Mouse (Mus musculus) kidney, embryonic 14.5 days (tissue): ENCODE measurements around the gene Usp7. TPM values are rescaled to one million over a fixed set of nuclear protein-coding genes. Genes with fewer than 3 reads are reported as not detected.
"Not testable (repeated sequence)": the region's sequence is repeated elsewhere in the genome, so short reads cannot be mapped to it uniquely, and the experiment has no call there.

Experiments used
- ATAC-seq: fragments of 200-750 bp; cut with Nextera tagmentation; 2 replicates; pipeline ENCODE4 v1.8.0; 2017; ENCODE audit warnings: moderate number of reproducible peaks, mild to moderate bottlenecking, moderate TSS enrichment, moderate library complexity; ENCODE audit not compliant: low FRiP score, low TSS enrichment
- H3K27ac ChIP-seq: fragments of 300-500 bp; sonication (generic); 2 replicates; pipeline ENCODE4 v1.5.1; 2014; ENCODE audit warnings: low read depth, mild to moderate bottlenecking, low read length, moderate library complexity, mixed read lengths
- H3K27me3 ChIP-seq: fragments of 300-500 bp; sonication (generic); 2 replicates; pipeline ENCODE4 v1.6.1; 2014; ENCODE audit warnings: mild to moderate bottlenecking, low read length; ENCODE audit not compliant: control insufficient read depth, insufficient read depth
- H3K36me3 ChIP-seq: fragments of 300-500 bp; sonication (generic); 2 replicates; pipeline ENCODE4 v1.6.1; 2014; ENCODE audit warnings: low read length, mixed read lengths; ENCODE audit not compliant: control insufficient read depth, insufficient read depth
- H3K4me1 ChIP-seq: fragments of 300-500 bp; sonication (generic); 2 replicates; pipeline ENCODE4 v1.6.1; 2014; ENCODE audit warnings: low read length, mixed read lengths; ENCODE audit not compliant: control insufficient read depth, insufficient read depth
- H3K4me2 ChIP-seq: fragments of 300-500 bp; sonication (generic); replicated peaks from 2 replicates; pipeline ENCODE4 v1.6.1; 2014; ENCODE audit warnings: low read depth, mild to moderate bottlenecking, low read length
- H3K4me3 ChIP-seq: fragments of 300-500 bp; sonication (generic); 2 replicates; pipeline ENCODE4 v1.5.1; 2014; ENCODE audit warnings: mild to moderate bottlenecking, low read length
- H3K9ac ChIP-seq: fragments of 300-500 bp; sonication (generic); 2 replicates; pipeline ENCODE4 v1.6.1; 2014; ENCODE audit warnings: low read depth, mild to moderate bottlenecking, low read length, moderate library complexity
- H3K9me3 ChIP-seq: fragments of 300-500 bp; sonication (generic); 2 replicates; pipeline ENCODE4 v1.6.1; 2016; ENCODE audit warnings: low read length; ENCODE audit not compliant: control insufficient read depth
- WGBS: fragments of 180-500 bp; shearing (Covaris S2); extraction: QIAGEN DNeasy Blood & Tissue Kit; methylation state at CpG from one replicate; pipeline ENCODE4 v1.1.7; 2014; 5-methylcytosine and 5-hydroxymethylcytosine counted together
- polyA plus RNA-seq: library from polyadenylated mRNA; unstranded; fragments of >200 nt; fragmentation: Nextera tagmentation; extraction: Ambion mirVana; gene quantifications from 2 replicates; pipeline ENCODE4 v1.2.1, GENCODE M21; 2014

Usp7 gene
- polyA plus RNA-seq, 1 experiment from 2014 or later: 61.4 TPM

DNA sequence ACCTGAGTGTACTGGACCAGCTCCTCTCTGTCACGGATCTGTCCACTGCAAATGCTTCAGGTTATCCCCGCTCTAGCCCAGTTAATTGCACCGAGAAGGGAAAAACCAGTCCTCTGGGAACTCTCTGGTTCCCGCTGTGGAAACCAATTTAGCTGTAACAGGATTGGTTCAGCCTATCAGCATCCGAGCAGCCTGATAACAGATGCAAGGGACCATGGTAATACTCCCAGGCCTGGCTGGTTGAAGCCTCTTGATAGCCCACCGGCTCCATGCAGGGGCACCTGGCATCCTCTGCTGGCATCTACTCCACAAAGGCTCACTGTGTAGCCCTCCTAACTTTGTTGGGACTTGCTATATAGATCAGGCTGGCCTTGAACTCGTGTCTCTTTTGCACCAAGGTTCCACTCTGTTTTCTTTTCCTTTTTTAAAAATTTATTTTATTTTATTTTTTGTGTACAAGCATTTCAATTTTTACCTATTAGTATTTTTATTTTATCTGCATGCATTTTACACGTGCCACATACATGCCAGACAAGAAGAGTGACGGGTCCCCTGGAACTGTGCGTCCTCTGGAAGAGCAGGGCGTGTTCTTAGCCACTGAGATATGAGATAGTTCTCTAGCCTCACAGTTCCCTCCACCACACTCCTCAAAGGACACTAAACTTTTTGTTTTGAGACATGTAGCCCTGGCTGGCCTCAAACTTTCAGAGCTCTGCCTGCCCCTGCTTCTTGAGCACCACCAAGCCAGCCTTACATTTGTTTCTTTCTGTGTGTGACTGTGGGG is 27.8 kb downstream of the Usp7 start:
- no peaks in the 10 kb centered on the region for H3K36me3 ChIP-seq
- 72% methylated on average over 11 of the region's 11 CpGs for WGBS
- no peaks in the 10 kb centered on the region for H3K27me3 ChIP-seq
- H3K9ac ChIP-seq: no peak overlapping the region
- ATAC-seq: no peak
- no peaks in the 10 kb centered on the region for H3K4me1 ChIP-seq
- H3K9me3 ChIP-seq: no peaks in the 10 kb centered on the region
- no peak overlapping the region for H3K4me3 ChIP-seq
- H3K4me2 ChIP-seq: no peak overlapping the region
- H3K27ac ChIP-seq: no peak overlapping the region

DNA sequence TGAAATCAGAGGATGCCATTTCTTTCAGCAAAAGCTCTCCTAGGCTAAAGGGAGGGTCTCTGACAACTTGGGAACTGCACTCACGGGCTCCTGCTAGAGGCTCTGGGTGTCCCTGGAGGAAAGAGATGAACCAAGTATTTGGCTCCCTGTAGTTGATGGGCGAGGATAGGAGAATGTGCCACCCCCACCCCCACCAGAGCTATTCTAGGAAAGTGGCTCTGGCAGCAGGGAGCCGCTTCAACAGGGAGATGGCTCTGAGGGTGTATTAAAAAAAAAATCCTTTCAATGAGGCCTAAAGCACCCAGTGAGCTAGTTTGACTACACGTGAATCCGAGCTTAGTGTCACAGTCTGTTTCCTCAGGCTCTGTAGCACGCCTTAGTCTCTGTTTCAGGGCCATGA is 29.1 kb downstream of the Usp7 start:
- Histone ChIP-seq H3K4me3 (no peak overlapping the region), H3K27me3 (no peaks in the 10 kb centered on the region), H3K4me2 (no peak overlapping the region), H3K4me1 (no peaks in the 10 kb centered on the region), H3K9me3 (no peaks in the 10 kb centered on the region), H3K27ac (no peak overlapping the region), H3K36me3 (no peaks in the 10 kb centered on the region), H3K9ac (no peak overlapping the region)
- 78% methylated on average over 6 of the region's 6 CpGs for WGBS
- no peak for ATAC-seq

GRCm38 (mm10) chr16:8761894-8762293 is 30.2 kb downstream of the Usp7 start:
- Histone ChIP-seq H3K27me3 (no peaks in the 10 kb centered on the region), H3K27ac (no peak overlapping the region), H3K9me3 (no peaks in the 10 kb centered on the region), H3K36me3 (no peaks in the 10 kb centered on the region), H3K9ac (no peak overlapping the region), H3K4me3 (no peak overlapping the region), H3K4me1 (no peaks in the 10 kb centered on the region), H3K4me2 (no peak overlapping the region)
- WGBS: 90% methylated on average over 2 of the region's 2 CpGs
- ATAC-seq: no peak

DNA sequence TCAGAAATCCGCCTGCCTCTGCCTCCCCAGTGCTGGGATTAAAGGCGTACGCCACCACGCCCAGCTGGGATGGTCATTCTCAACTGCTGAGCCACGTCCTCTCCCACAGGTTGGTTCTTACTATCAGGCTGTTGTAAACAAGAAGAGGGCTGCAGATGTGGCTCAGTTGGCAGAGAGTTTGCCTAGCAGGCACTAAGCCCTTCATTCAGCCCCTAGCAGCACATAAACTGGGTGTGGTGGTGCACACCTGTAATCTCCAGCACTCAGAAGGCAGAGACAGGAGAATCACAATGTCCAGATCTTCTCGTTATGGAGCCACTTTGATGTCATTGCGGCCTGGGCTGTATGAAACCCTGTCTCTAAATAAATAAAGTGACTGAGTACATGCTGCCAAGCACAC is 31.1 kb downstream of the Usp7 start:
- no peaks in the 10 kb centered on the region for H3K9me3 ChIP-seq
- no peaks in the 10 kb centered on the region for H3K4me1 ChIP-seq
- 95% methylated on average over 6 of the region's 7 CpGs for WGBS
- H3K27ac ChIP-seq: no peak overlapping the region
- H3K4me3 ChIP-seq: no peak overlapping the region
- no peak for ATAC-seq
- H3K36me3 ChIP-seq: no peaks in the 10 kb centered on the region
- no peaks in the 10 kb centered on the region for H3K27me3 ChIP-seq
- no peak overlapping the region for H3K9ac ChIP-seq
- H3K4me2 ChIP-seq: no peak overlapping the region

GRCm38 (mm10) chr16:8758979-8759378 is 33.1 kb downstream of the Usp7 start:
- H3K9ac ChIP-seq: no peak overlapping the region
- no peaks in the 10 kb centered on the region for H3K9me3 ChIP-seq
- H3K4me3 ChIP-seq: no peak overlapping the region
- no peaks in the 10 kb centered on the region for H3K4me1 ChIP-seq
- H3K4me2 ChIP-seq: no peak overlapping the region
- no peaks in the 10 kb centered on the region for H3K27me3 ChIP-seq
- 86% methylated on average over 3 of the region's 3 CpGs for WGBS
- ATAC-seq: no peak
- no peak overlapping the region for H3K27ac ChIP-seq
- H3K36me3 ChIP-seq: no peaks in the 10 kb centered on the region

DNA sequence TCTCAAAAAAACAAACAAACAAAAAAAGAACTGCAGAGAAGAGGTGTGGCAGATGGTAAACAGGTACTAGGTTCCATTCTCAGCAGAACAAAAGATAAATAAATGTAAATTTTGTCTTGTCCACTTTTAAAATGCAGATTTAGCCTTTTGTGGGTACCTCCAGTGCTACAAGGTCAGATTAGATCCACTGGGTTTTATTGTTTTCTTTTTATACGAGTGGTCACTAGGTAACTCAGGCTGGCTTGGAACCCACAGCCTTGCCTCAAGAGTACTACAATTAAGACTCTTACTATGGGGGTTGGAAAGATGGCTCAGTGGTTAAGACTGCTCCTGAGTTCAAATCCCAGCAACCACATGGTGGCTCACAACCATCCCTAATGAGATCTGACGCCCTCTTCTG is 33.9 kb downstream of the Usp7 start:
- H3K9ac ChIP-seq: no peak overlapping the region
- H3K27ac ChIP-seq: no peak overlapping the region
- no peak for ATAC-seq
- no peak overlapping the region for H3K4me3 ChIP-seq
- H3K4me1 ChIP-seq: no peaks in the 10 kb centered on the region
- H3K4me2 ChIP-seq: no peak overlapping the region
- no peaks in the 10 kb centered on the region for H3K9me3 ChIP-seq
- no peaks in the 10 kb centered on the region for H3K27me3 ChIP-seq
- H3K36me3 ChIP-seq: no peaks in the 10 kb centered on the region
- WGBS: 72% methylated on average over 2 of the region's 2 CpGs

DNA sequence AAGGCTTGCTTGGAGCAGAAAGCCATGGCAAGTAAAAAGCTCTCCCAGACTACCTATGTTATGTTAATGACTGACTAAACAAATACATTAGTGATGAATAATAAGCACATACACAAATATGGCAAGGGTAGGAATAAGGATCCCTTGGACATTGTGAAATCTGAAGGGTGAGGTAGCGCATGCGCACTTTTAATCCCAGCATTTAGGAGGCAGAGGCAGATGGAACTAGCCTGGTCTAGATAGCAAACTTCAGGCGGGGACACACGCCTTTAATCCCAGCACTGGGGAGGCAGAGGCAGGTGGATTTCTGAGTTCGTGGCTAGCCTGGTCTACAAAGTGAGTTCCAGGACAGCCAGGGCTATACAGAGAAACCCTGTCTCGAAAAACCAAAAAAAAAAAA is 34.5 kb downstream of the Usp7 start:
- H3K4me1 ChIP-seq, ATAC-seq, H3K27me3 ChIP-seq, H3K9ac ChIP-seq, H3K27ac ChIP-seq, H3K4me2 ChIP-seq, H3K36me3 ChIP-seq, H3K4me3 ChIP-seq, H3K9me3 ChIP-seq: not testable (repeated sequence)
- 93% methylated on average over 5 of the region's 6 CpGs for WGBS

DNA sequence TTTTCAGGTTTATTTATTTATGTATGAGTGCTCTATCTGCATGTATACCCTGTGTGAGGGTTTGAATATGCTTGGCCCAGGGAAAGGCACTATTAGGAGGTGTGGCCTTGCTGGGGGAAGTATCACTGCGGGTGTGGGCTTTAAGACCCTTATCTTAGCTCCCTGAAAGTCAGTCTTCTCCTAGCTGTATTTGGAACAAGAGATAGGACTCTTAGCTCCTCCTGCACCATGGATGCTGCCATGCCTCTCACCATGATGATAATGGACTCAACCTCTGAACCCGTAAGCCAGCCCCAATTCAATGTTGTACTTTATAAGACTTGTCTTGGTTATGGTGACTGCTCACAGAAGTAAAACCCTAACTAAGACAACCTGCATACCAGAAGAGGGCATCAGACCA is 39.8 kb downstream of the Usp7 start:
- H3K4me3 ChIP-seq: no peak overlapping the region
- H3K4me2 ChIP-seq: no peak overlapping the region
- no peak overlapping the region for H3K9ac ChIP-seq
- H3K4me1 ChIP-seq: no peaks in the 10 kb centered on the region
- WGBS: 74% methylated on average over 2 of the region's 2 CpGs
- H3K9me3 ChIP-seq: no peaks in the 10 kb centered on the region
- H3K36me3 ChIP-seq: no peaks in the 10 kb centered on the region
- ATAC-seq: no peak
- H3K27me3 ChIP-seq: no peaks in the 10 kb centered on the region
- H3K27ac ChIP-seq: no peak overlapping the region

- H3K9me3 ChIP-seq: no peaks in the 10 kb centered on the region
- 72% methylated on average over 5 of the region's 5 CpGs for WGBS
- no peak overlapping the region for H3K4me2 ChIP-seq
- H3K36me3 ChIP-seq: no peaks in the 10 kb centered on the region
- no peak overlapping the region for H3K4me3 ChIP-seq
- no peak overlapping the region for H3K9ac ChIP-seq
- no peak overlapping the region for H3K27ac ChIP-seq
- H3K27me3 ChIP-seq: no peaks in the 10 kb centered on the region
- H3K4me1 ChIP-seq: no peaks in the 10 kb centered on the region
- no peak for ATAC-seq
Observed at GRCm38 (mm10) chr16:8751555-8752235, 40.4 kb downstream of the Usp7 start.
